Mouse (Mus musculus) kidney, adult 2 months (tissue): ENCODE results near the gene Dock7. TPM values are rescaled to one million over a fixed set of nuclear protein-coding genes. Genes with fewer than 3 reads are reported as not detected.

Experiments
- DNase-seq: peaks from one replicate; pipeline ENCODE4 v3.0.0; 2021
- H3K27ac ChIP-seq: fragments of 200-500 bp; 2 replicates; pipeline ENCODE4 v1.5.1; 2012; ENCODE audit warnings: low read depth, low read length, control low read depth, inconsistent platforms; ENCODE audit not compliant: insufficient read depth
- H3K27me3 ChIP-seq: fragments of 200-500 bp; replicated peaks from 2 replicates; pipeline ENCODE4 v1.6.1; 2012; ENCODE audit warnings: mild to moderate bottlenecking, moderate library complexity, low read length, inconsistent platforms; ENCODE audit not compliant: control insufficient read depth, insufficient read depth
- H3K36me3 ChIP-seq: fragments of 200-500 bp; 2 replicates; pipeline ENCODE4 v1.6.1; 2012; ENCODE audit warnings: mild to moderate bottlenecking, moderate library complexity, low read length, inconsistent platforms; ENCODE audit not compliant: control insufficient read depth, insufficient read depth
- H3K4me1 ChIP-seq: fragments of 200-500 bp; 2 replicates; pipeline ENCODE4 v1.6.1; 2011; ENCODE audit warnings: low read length; ENCODE audit not compliant: control insufficient read depth, insufficient read depth
- H3K4me3 ChIP-seq: fragments of 200-500 bp; 2 replicates; pipeline ENCODE4 v1.5.1; 2011; ENCODE audit warnings: mild to moderate bottlenecking, low read depth, low read length, control low read depth; ENCODE audit not compliant: insufficient read depth
- CTCF ChIP-seq: fragments of 200-500 bp; conservative IDR thresholded peaks from 2 replicates; pipeline ENCODE4 v1.5.1; 2011; ENCODE audit warnings: low read depth, mild to moderate bottlenecking, control low read depth, low read length, moderate library complexity, mixed read lengths; ENCODE audit not compliant: insufficient read depth, insufficient read length
- POLR2A ChIP-seq: fragments of 200-500 bp; IDR thresholded peaks from one replicate; pipeline ENCODE4 v1.6.1; 2011; ENCODE audit warnings: low read depth, low read length, control low read depth
- WGBS: fragments of 180-500 bp; shearing (Covaris S2); methylation state at CpG from one replicate; pipeline ENCODE4 v1.1.7; 2018; 5-methylcytosine and 5-hydroxymethylcytosine counted together
- polyA plus RNA-seq: library from polyadenylated mRNA; depleted of rRNA; stranded (reverse); fragments of >200 nt; gene quantifications from 2 replicates; pipeline ENCODE4 v1.2.3, GENCODE M21; 2012; rRNA removed

Gene Dock7
- polyA plus RNA-seq, 1 experiment, result 20.6 TPM

- Histone ChIP-seq H3K27me3 (no peaks in the 10 kb centered on the region), H3K4me1 (0 out of 2 replicates have a peak, but pooled peaks cover 3% of the 10 kb centered on the region), H3K4me3 (no peak overlapping the region), H3K27ac (no peak overlapping the region), H3K36me3 (no peaks in the 10 kb centered on the region)
- DNase-seq, result no peak
- no peak for TF ChIP-seq POLR2A
- TF ChIP-seq CTCF, result no peak
- WGBS, result 72% methylated on average over 2 of the region's 2 CpGs
These were observed 203.0 kb downstream of the Dock7 start for GRCm38 (mm10) chr4:98917724-98918123.

GRCm38 (mm10) chr4:98910246-98910645 lies 210.5 kb downstream of the Dock7 start:
- TF ChIP-seq CTCF, result no peak
- TF ChIP-seq POLR2A, result no peak
- Histone ChIP-seq H3K36me3 (no peaks in the 10 kb centered on the region), H3K27ac (no peak overlapping the region), H3K4me3 (no peak overlapping the region), H3K4me1 (no peaks in the 10 kb centered on the region), H3K27me3 (no peaks in the 10 kb centered on the region)
- 91% methylated on average over 5 of the region's 5 CpGs for WGBS
- no peak for DNase-seq

GRCm38 (mm10) chr4:98887148-98887547 lies 233.6 kb downstream of the Dock7 start:
- TF ChIP-seq POLR2A, result no peak
- TF ChIP-seq CTCF, result peak; percentile 76
- no peaks in the 10 kb centered on the region for H3K27me3 ChIP-seq
- no peak overlapping the region for H3K27ac ChIP-seq
- no peaks in the 10 kb centered on the region for H3K4me1 ChIP-seq
- no peak overlapping the region for H3K4me3 ChIP-seq
- peak; percentile 65 for DNase-seq
- WGBS, result 20% methylated on average over 10 of the region's 10 CpGs
- no peaks in the 10 kb centered on the region for H3K36me3 ChIP-seq

Other genes starting within 250 kb of the Dock7 start
- 21.2 and 34.0 TPM in 2 replicates for gene Usp1, start 197.1 kb downstream of the Dock7 start, polyA plus RNA-seq
- 8.6 and 12.9 TPM in 2 replicates for gene Angptl3, start 90.0 kb downstream of the Dock7 start, polyA plus RNA-seq
- gene Atg4c, start 73.0 kb upstream of the Dock7 start, polyA plus RNA-seq, result 5.4 and 6.9 TPM in 2 replicates
- gene Gm12689, start 175.0 kb upstream of the Dock7 start, polyA plus RNA-seq, result 0.23 and 0.30 TPM in 2 replicates